Mouse (Mus musculus): ENCODE results near the gene Asphd2. TPM values are rescaled to one million over a fixed set of nuclear protein-coding genes. Genes with fewer than 3 reads are reported as not detected.

Asphd2 gene
- 0.96 and 1.7 TPM in 2 replicates for polyA plus RNA-seq (2014; fragmentation: Nextera tagmentation; extraction: Ambion mirVana)

- Histone ChIP-seq H3K4me3 (ENCODE audit: control insufficient read depth in 1 of 2, insufficient read depth in 1 of 2, low read depth in 1 of 2, low read length in 2 of 2) (peak within 1 kb of the TSS; percentile 52 to 54), H3K4me1 (ENCODE audit: control insufficient read depth in 2 of 2, insufficient read depth in 2 of 2, low read length in 2 of 2) (no peaks in the 10 kb centered on the region), H3K36me3 (ENCODE audit: control insufficient read depth, insufficient read depth, low read length) (no peaks in the 10 kb centered on the region), H3K27ac (replicated peaks in 1 of 2; ENCODE audit: control insufficient read depth in 1 of 2, insufficient read depth in 1 of 2, low read depth in 2 of 2, low read length in 2 of 2) (no peak within 1 kb of the TSS), H3K9me3 (ENCODE audit: control insufficient read depth, low read length) (no peaks in the 10 kb centered on the region), H3K27me3 (ENCODE audit: control insufficient read depth, insufficient read depth, low read length) (peaks cover 79% of the 10 kb centered on the region), H3K9ac (ENCODE audit: low read length) (peak within 1 kb of the TSS; percentile 61), H3K4me2 (ENCODE audit: low read length) (peak within 1 kb of the TSS; percentile 78)
- peak; percentile 80 for ATAC-seq (ENCODE audit: insufficient number of reproducible peaks, insufficient read depth, low FRiP score, low read depth)
- WGBS, result 5% methylated on average over 18 of the region's 67 CpGs
Measured at GRCm38 (mm10) chr5:112394779-112395443, at the start of gene Asphd2. Asphd2 (minus strand) TSS chr5:112394866.

GRCm38 (mm10) chr5:112438535-112438934 is 43.9 kb upstream of the Asphd2 start:
- no peak for ATAC-seq (ENCODE audit: insufficient number of reproducible peaks, insufficient read depth, low FRiP score, low read depth)
- H3K4me3 ChIP-seq (ENCODE audit: control insufficient read depth in 1 of 2, insufficient read depth in 1 of 2, low read depth in 1 of 2, low read length in 2 of 2), result no peak overlapping the region
- no peak overlapping the region for H3K27ac ChIP-seq (replicated peaks in 1 of 2; ENCODE audit: control insufficient read depth in 1 of 2, insufficient read depth in 1 of 2, low read depth in 2 of 2, low read length in 2 of 2)
- 45% methylated on average over 10 of the region's 10 CpGs for WGBS
- H3K4me2 ChIP-seq (ENCODE audit: low read length), result no peak overlapping the region
- no peaks in the 10 kb centered on the region for H3K9me3 ChIP-seq (ENCODE audit: control insufficient read depth, low read length)
- peaks cover 49% of the 10 kb centered on the region for H3K27me3 ChIP-seq (ENCODE audit: control insufficient read depth, insufficient read depth, low read length)
- H3K36me3 ChIP-seq (ENCODE audit: control insufficient read depth, insufficient read depth, low read length), result no peaks in the 10 kb centered on the region
- no peak overlapping the region for H3K9ac ChIP-seq (ENCODE audit: low read length)
- H3K4me1 ChIP-seq (ENCODE audit: control insufficient read depth in 2 of 2, insufficient read depth in 2 of 2, low read length in 2 of 2), result no peaks in the 10 kb centered on the region

GRCm38 (mm10) chr5:112433004-112433403 is 38.3 kb upstream of the Asphd2 start:
- no peak for ATAC-seq (ENCODE audit: insufficient number of reproducible peaks, insufficient read depth, low FRiP score, low read depth)
- H3K9me3 ChIP-seq (ENCODE audit: control insufficient read depth, low read length), result no peaks in the 10 kb centered on the region
- 3% methylated on average over 8 of the region's 8 CpGs for WGBS

GRCm38 (mm10) chr5:112432033-112432432 is 37.4 kb upstream of the Asphd2 start:
- ATAC-seq (ENCODE audit: insufficient number of reproducible peaks, insufficient read depth, low FRiP score, low read depth), result no peak
- Histone ChIP-seq H3K27ac (replicated peaks in 1 of 2; ENCODE audit: control insufficient read depth in 1 of 2, insufficient read depth in 1 of 2, low read depth in 2 of 2, low read length in 2 of 2) (no peak overlapping the region), H3K4me1 (ENCODE audit: control insufficient read depth in 2 of 2, insufficient read depth in 2 of 2, low read length in 2 of 2) (no peaks in the 10 kb centered on the region), H3K4me3 (ENCODE audit: control insufficient read depth in 1 of 2, insufficient read depth in 1 of 2, low read depth in 1 of 2, low read length in 2 of 2) (no peak overlapping the region), H3K9ac (ENCODE audit: low read length) (no peak overlapping the region), H3K4me2 (ENCODE audit: low read length) (no peak overlapping the region), H3K9me3 (ENCODE audit: control insufficient read depth, low read length) (no peaks in the 10 kb centered on the region), H3K27me3 (ENCODE audit: control insufficient read depth, insufficient read depth, low read length) (peaks cover 78% of the 10 kb centered on the region), H3K36me3 (ENCODE audit: control insufficient read depth, insufficient read depth, low read length) (no peaks in the 10 kb centered on the region)
- WGBS, result 69% methylated on average over 5 of the region's 5 CpGs

More at GRCm38 (mm10) chr5:112433004-112433403, 38.3 kb upstream of the Asphd2 start:
- Histone ChIP-seq H3K4me3 (ENCODE audit: control insufficient read depth in 1 of 2, insufficient read depth in 1 of 2, low read depth in 1 of 2, low read length in 2 of 2) (no peak overlapping the region), H3K27ac (replicated peaks in 1 of 2; ENCODE audit: control insufficient read depth in 1 of 2, insufficient read depth in 1 of 2, low read depth in 2 of 2, low read length in 2 of 2) (no peak overlapping the region), H3K4me2 (ENCODE audit: low read length) (no peak overlapping the region), H3K9ac (ENCODE audit: low read length) (no peak overlapping the region), H3K36me3 (ENCODE audit: control insufficient read depth, insufficient read depth, low read length) (no peaks in the 10 kb centered on the region), H3K4me1 (ENCODE audit: control insufficient read depth in 2 of 2, insufficient read depth in 2 of 2, low read length in 2 of 2) (no peaks in the 10 kb centered on the region), H3K27me3 (ENCODE audit: control insufficient read depth, insufficient read depth, low read length) (peaks cover 72% of the 10 kb centered on the region)

- Histone ChIP-seq H3K4me3 (ENCODE audit: control insufficient read depth in 1 of 2, insufficient read depth in 1 of 2, low read depth in 1 of 2, low read length in 2 of 2) (no peak overlapping the region), H3K9me3 (ENCODE audit: control insufficient read depth, low read length) (no peaks in the 10 kb centered on the region), H3K27ac (replicated peaks in 1 of 2; ENCODE audit: control insufficient read depth in 1 of 2, insufficient read depth in 1 of 2, low read depth in 2 of 2, low read length in 2 of 2) (no peak overlapping the region), H3K36me3 (ENCODE audit: control insufficient read depth, insufficient read depth, low read length) (no peaks in the 10 kb centered on the region), H3K4me1 (ENCODE audit: control insufficient read depth in 2 of 2, insufficient read depth in 2 of 2, low read length in 2 of 2) (no peaks in the 10 kb centered on the region), H3K27me3 (ENCODE audit: control insufficient read depth, insufficient read depth, low read length) (peaks cover 77% of the 10 kb centered on the region), H3K4me2 (ENCODE audit: low read length) (no peak overlapping the region), H3K9ac (ENCODE audit: low read length) (no peak overlapping the region)
- ATAC-seq (ENCODE audit: insufficient number of reproducible peaks, insufficient read depth, low FRiP score, low read depth), result no peak
- WGBS, result 34% methylated on average over 14 of the region's 14 CpGs
Measured at GRCm38 (mm10) chr5:112431120-112431775, 36.6 kb upstream of the Asphd2 start.

- Histone ChIP-seq H3K27ac (replicated peaks in 1 of 2; ENCODE audit: control insufficient read depth in 1 of 2, insufficient read depth in 1 of 2, low read depth in 2 of 2, low read length in 2 of 2) (no peak overlapping the region), H3K36me3 (ENCODE audit: control insufficient read depth, insufficient read depth, low read length) (no peaks in the 10 kb centered on the region), H3K9me3 (ENCODE audit: control insufficient read depth, low read length) (no peaks in the 10 kb centered on the region), H3K9ac (ENCODE audit: low read length) (no peak overlapping the region), H3K4me2 (ENCODE audit: low read length) (no peak overlapping the region), H3K4me1 (ENCODE audit: control insufficient read depth in 2 of 2, insufficient read depth in 2 of 2, low read length in 2 of 2) (no peaks in the 10 kb centered on the region), H3K4me3 (ENCODE audit: control insufficient read depth in 1 of 2, insufficient read depth in 1 of 2, low read depth in 1 of 2, low read length in 2 of 2) (no peak overlapping the region), H3K27me3 (ENCODE audit: control insufficient read depth, insufficient read depth, low read length) (peaks cover 81% of the 10 kb centered on the region)
- 11% methylated on average over 19 of the region's 19 CpGs for WGBS
- no peak for ATAC-seq (ENCODE audit: insufficient number of reproducible peaks, insufficient read depth, low FRiP score, low read depth)
Measured at GRCm38 (mm10) chr5:112428944-112429343, 34.3 kb upstream of the Asphd2 start.

GRCm38 (mm10) chr5:112427283-112427682 is 32.6 kb upstream of the Asphd2 start:
- no peaks in the 10 kb centered on the region for H3K36me3 ChIP-seq (ENCODE audit: control insufficient read depth, insufficient read depth, low read length)
- no peak overlapping the region for H3K27ac ChIP-seq (replicated peaks in 1 of 2; ENCODE audit: control insufficient read depth in 1 of 2, insufficient read depth in 1 of 2, low read depth in 2 of 2, low read length in 2 of 2)
- no peaks in the 10 kb centered on the region for H3K4me1 ChIP-seq (ENCODE audit: control insufficient read depth in 2 of 2, insufficient read depth in 2 of 2, low read length in 2 of 2)
- 33% methylated on average over 2 of the region's 2 CpGs for WGBS
- no peak overlapping the region for H3K4me3 ChIP-seq (ENCODE audit: control insufficient read depth in 1 of 2, insufficient read depth in 1 of 2, low read depth in 1 of 2, low read length in 2 of 2)
- ATAC-seq (ENCODE audit: insufficient number of reproducible peaks, insufficient read depth, low FRiP score, low read depth), result no peak
- peaks cover 78% of the 10 kb centered on the region for H3K27me3 ChIP-seq (ENCODE audit: control insufficient read depth, insufficient read depth, low read length)
- H3K9ac ChIP-seq (ENCODE audit: low read length), result no peak overlapping the region
- H3K9me3 ChIP-seq (ENCODE audit: control insufficient read depth, low read length), result no peaks in the 10 kb centered on the region
- H3K4me2 ChIP-seq (ENCODE audit: low read length), result no peak overlapping the region

Data from heart, embryonic 14.5 days (tissue).